Mouse (Mus musculus): ENCODE data around the gene Ly6g6c.

DNA sequence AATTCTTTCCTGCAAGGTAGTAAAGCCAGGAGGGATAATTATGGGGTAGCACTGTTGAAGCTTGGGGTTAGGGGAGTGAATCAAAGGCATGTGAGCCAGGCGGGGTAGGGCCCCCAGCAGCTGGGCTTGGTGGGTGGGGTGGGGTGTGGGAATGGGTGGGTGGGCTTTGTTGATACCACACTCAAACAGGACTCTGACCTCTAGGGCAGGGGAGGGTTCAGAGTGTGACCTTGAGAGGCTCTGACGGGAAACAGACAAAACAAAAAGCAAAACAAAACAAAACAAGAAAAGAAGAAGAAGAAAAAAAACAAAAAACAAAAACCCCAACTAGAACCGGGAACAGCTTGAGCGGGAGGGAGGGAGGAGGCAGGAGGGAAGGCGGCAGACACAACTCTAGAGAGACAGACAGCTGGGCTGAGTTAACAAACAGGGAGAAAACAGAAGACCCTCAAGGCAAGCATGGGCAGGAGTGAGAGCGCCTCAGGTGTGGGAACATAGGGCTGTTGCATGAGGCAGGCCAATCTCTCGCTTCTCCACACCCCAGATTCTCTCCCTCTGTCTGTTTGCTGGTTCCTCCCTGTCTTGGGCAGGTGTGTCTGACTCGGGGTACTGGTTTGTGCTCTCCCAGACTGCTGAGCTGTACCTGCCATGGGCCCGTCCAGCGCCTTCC, 11.5 kb downstream of the Ly6g6c start, which contains the start of gene Ly6g6e:
- TF ChIP-seq POLR2A (IDR thresholded peaks at IDR 0.05; ENCODE audit: extremely low read depth, insufficient read depth, low read length) (no peak), CTCF (IDR thresholded peaks at IDR 0.05; ENCODE audit: extremely low read depth, insufficient read depth, low read length) (no peak)

Measured in cortical plate, adult 2 months (tissue).